Mouse (Mus musculus): ENCODE measurements at regions not wholly inside any gene's neighbourhood (a gene's known extent, or its start where the extent isn't known, plus 50 kb on each side); places are given as distances from the start of the nearest gene placed in this dataset.
A peak's percentile ranks its signal among the peaks of the same experiment; 100 is the strongest.

GRCm38 (mm10) chr10:120556116-120556515, 79.8 kb upstream of the Hmga2 start:
- no peak for DNase-seq (ENCODE audit: low read depth, low spot score)

- DNase-seq (ENCODE audit: low read depth, low spot score), result no peak
These were observed 76.8 kb upstream of the Hmga2 start for GRCm38 (mm10) chr10:120553097-120553453.

GRCm38 (mm10) chr10:120552341-120553096, 76.2 kb upstream of the Hmga2 start:
- DNase-seq (ENCODE audit: low read depth, low spot score), result no peak

- no peak for DNase-seq (ENCODE audit: low read depth, low spot score)
These were observed 75.6 kb upstream of the Hmga2 start for GRCm38 (mm10) chr10:120551851-120552281.

- no peak for DNase-seq (ENCODE audit: low read depth, low spot score)
These were observed 70.9 kb upstream of the Hmga2 start for GRCm38 (mm10) chr10:120547164-120547563.

GRCm38 (mm10) chr10:120541618-120542017, 65.3 kb upstream of the Hmga2 start:
- no peak for DNase-seq (ENCODE audit: low read depth, low spot score)

- DNase-seq (ENCODE audit: low read depth, low spot score), result no peak
These were observed 62.3 kb upstream of the Hmga2 start for GRCm38 (mm10) chr10:120538561-120538960.

- no peak for DNase-seq (ENCODE audit: low read depth, low spot score)
These were observed 52.1 kb upstream of the Hmga2 start for GRCm38 (mm10) chr10:120528406-120528805.

GRCm38 (mm10) chr10:120527951-120528350, 51.7 kb upstream of the Hmga2 start:
- no peak for DNase-seq (ENCODE audit: low read depth, low spot score)

- peak; percentile 44 for DNase-seq (ENCODE audit: low read depth, low spot score)
These were observed 50.7 kb upstream of the Hmga2 start for GRCm38 (mm10) chr10:120526991-120527390.

All from 3T3-L1 (cell line).